8 mouse cellular contexts compared by ENCODE assay signal in genomic region chr8:117115676-117116446, GRCm38 (mm10). TPM values are rescaled to one million over a fixed set of nuclear protein-coding genes. Genes with fewer than 3 reads are reported as not detected.
DNase-seq lines count a peak whose midpoint lies in the region; ATAC-seq and TF ChIP-seq lines count a peak whose summit lies in the region.
"Had no signal": no experiment of that assay in that cellular context is flagged by ENCODE, and none has a peak within 500 bp of the region (broad histone marks: within the 10 kb centered on the region; RNA-seq: fewer than 3 reads in every experiment).

No protein-coding gene starts in this region.

- TF ChIP-seq EP300 in heart, adult 2 months (IDR thresholded peaks at IDR 0.05; ENCODE audit: insufficient read depth, low read depth, low read length), result no peak

- H3K27ac ChIP-seq in heart, adult 2 months, result no peak overlapping the region
- no peak overlapping the region for H3K27ac ChIP-seq in kidney, adult 2 months (ENCODE audit: insufficient read depth, low read depth, low read length)
- H3K27ac ChIP-seq in lung, embryonic 16.5 days (ENCODE audit: low read length), result peak overlapping the region; percentile 65
- peak overlapping the region; percentile 94 for H3K27ac ChIP-seq in stomach, embryonic 16.5 days (ENCODE audit: low read length)

- peak overlapping the region; percentile 39 for H3K4me2 ChIP-seq in lung, embryonic 16.5 days (ENCODE audit: low read depth, low read length)
- H3K4me2 ChIP-seq in stomach, embryonic 16.5 days (ENCODE audit: low read depth, low read length), result peak overlapping the region; percentile 33; the same call in 1 of the 2 replicates

- POLR2A ChIA-PET in Patski (lab: Charles Lee), result no interaction called here

- no peak overlapping the region for H3K9ac ChIP-seq in heart, adult 2 months (ENCODE audit: low read depth, low read length)
- H3K9ac ChIP-seq in lung, embryonic 16.5 days (ENCODE audit: low read length), result 0 out of 2 replicates have a peak overlapping the region, but pooled peaks have one; percentile 26
- H3K9ac ChIP-seq in stomach, embryonic 16.5 days (ENCODE audit: low read length), result no peak overlapping the region

- H3K79me2 ChIP-seq in heart, adult 2 months (replicated peaks; ENCODE audit: control insufficient read depth, insufficient read depth, low read length), result no peaks in the 10 kb centered on the region

- in situ Hi-C loops in Patski (cut with MboI; ENCODE audit: low pct_unique_long_range_greater_than_20kb), result no loop called here

- intact Hi-C loops in heart, adult 2 months (cut with DNase I), result no loop called here
- intact Hi-C loops in left cerebral cortex, postnatal 14 days (cut with DNase I), result no loop called here

- TF ChIP-seq POLR2A in heart, adult 2 months (IDR thresholded peaks at IDR 0.05; ENCODE audit: insufficient read depth, low read depth, low read length), result no peak
- no peak for TF ChIP-seq POLR2A in kidney, adult 2 months (IDR thresholded peaks at IDR 0.05; ENCODE audit: low read depth, low read length)

- no peak overlapping the region for H3K4me3 ChIP-seq in heart, adult 2 months
- H3K4me3 ChIP-seq in kidney, adult 2 months (ENCODE audit: insufficient read depth, low read depth, low read length), result peak overlapping the region; percentile 25
- H3K4me3 ChIP-seq in lung, embryonic 16.5 days (ENCODE audit: low read length), result peak overlapping the region; percentile 23
- no peak overlapping the region for H3K4me3 ChIP-seq in stomach, embryonic 16.5 days (replicated peaks; ENCODE audit: low read length)
- H3K4me3 ChIP-seq: erythroblast, embryonic 14.5 days had no signal

- no peaks in the 10 kb centered on the region for H3K27me3 ChIP-seq in Patski
- H3K27me3 ChIP-seq in heart, adult 2 months (ENCODE audit: control insufficient read depth, insufficient read depth, low read length), result no peaks in the 10 kb centered on the region
- no peaks in the 10 kb centered on the region for H3K27me3 ChIP-seq in kidney, adult 2 months (replicated peaks; ENCODE audit: control insufficient read depth, insufficient read depth, low read length)
- no peaks in the 10 kb centered on the region for H3K27me3 ChIP-seq in lung, embryonic 16.5 days (ENCODE audit: control insufficient read depth, insufficient read depth, low read depth, low read length)
- H3K27me3 ChIP-seq in stomach, embryonic 16.5 days (ENCODE audit: control insufficient read depth, insufficient read depth, low read length), result no peaks in the 10 kb centered on the region

- WGBS in heart, adult 2 months, result 12% methylated on average over 13 of the region's 13 CpGs
- 24% methylated on average over 13 of the region's 13 CpGs for WGBS in kidney, adult 2 months
- whole genome bisulfite sequencing in lung, embryonic 16.5 days, result 12% methylated on average over 13 of the region's 13 CpGs
- WGBS in stomach, embryonic 16.5 days, result 16% methylated on average over 13 of the region's 13 CpGs

- H3K4me1 ChIP-seq in heart, adult 2 months (ENCODE audit: control insufficient read depth, insufficient read depth, low read length), result no peaks in the 10 kb centered on the region
- no peaks in the 10 kb centered on the region for H3K4me1 ChIP-seq in kidney, adult 2 months (ENCODE audit: control insufficient read depth, insufficient read depth, low read length)
- peaks cover 8% of the 10 kb centered on the region; the same call in 1 of the 2 replicates for H3K4me1 ChIP-seq in lung, embryonic 16.5 days (replicated peaks; ENCODE audit: control insufficient read depth, insufficient read depth, low read length)
- peaks cover 8% of the 10 kb centered on the region; the same call in 1 of the 2 replicates for H3K4me1 ChIP-seq in stomach, embryonic 16.5 days (ENCODE audit: control insufficient read depth, insufficient read depth, low read length)

- H3K36me3 ChIP-seq in heart, adult 2 months (ENCODE audit: control insufficient read depth, insufficient read depth, low read length), result no peaks in the 10 kb centered on the region
- no peaks in the 10 kb centered on the region for H3K36me3 ChIP-seq in kidney, adult 2 months (ENCODE audit: control insufficient read depth, insufficient read depth, low read length)
- H3K36me3 ChIP-seq in lung, embryonic 16.5 days (ENCODE audit: control insufficient read depth, insufficient read depth, low read length), result no peaks in the 10 kb centered on the region
- H3K36me3 ChIP-seq in stomach, embryonic 16.5 days (ENCODE audit: control insufficient read depth, insufficient read depth, low read length), result no peaks in the 10 kb centered on the region

- no peaks in the 10 kb centered on the region for H3K9me3 ChIP-seq in lung, embryonic 16.5 days (ENCODE audit: control insufficient read depth, low read length)
- no peaks in the 10 kb centered on the region for H3K9me3 ChIP-seq in stomach, embryonic 16.5 days (replicated peaks; ENCODE audit: control insufficient read depth, low read length)

- TF ChIP-seq CTCF in Patski (IDR thresholded peaks at IDR 0.05), result no peak
- TF ChIP-seq CTCF in heart, adult 2 months (IDR thresholded peaks at IDR 0.05), result peak; percentile 54
- TF ChIP-seq CTCF in kidney, adult 2 months (conservative IDR thresholded peaks at IDR 0.05; ENCODE audit: insufficient read depth, insufficient read length, low read depth, low read length), result no peak

- no peak for DNase-seq in Patski (ENCODE audit: low read depth, low spot score)
- DNase-seq in cerebellum, adult 11 months, result peak; percentile 27
- peak; percentile 34 to 46 for DNase-seq in heart, adult 2 months
- DNase-seq in kidney, adult 2 months, result peak; percentile 33
- DNase-seq in left cerebral cortex, postnatal 14 days (ENCODE audit: low spot score in 2 of 2), result no peak

- peak; percentile 5 for ATAC-seq in Patski
- ATAC-seq in lung, embryonic 16.5 days (ENCODE audit: low read depth), result peak; percentile 51
- ATAC-seq in stomach, embryonic 16.5 days (ENCODE audit: insufficient read depth, low FRiP score), result peak; percentile 68

- CTCF ChIA-PET in Patski (lab: Charles Lee), result no interaction called here

RNA-seq across cellular contexts. Expression of gene Bco1, which starts 20.2 kb away (rescaled TPM):
- polyA plus RNA-seq in Patski (2021), result not detected
- total RNA-seq in heart, adult 2 months (2021), result not detected
- 0.06 TPM in 1 of 2 replicates, not detected in the other for polyA plus RNA-seq in heart, adult 2 months (2012; rRNA removed)
- 2.6 and 3.0 TPM in 2 replicates for polyA plus RNA-seq in kidney, adult 2 months (2012; rRNA removed)
- polyA plus RNA-seq in lung, embryonic 16.5 days (2015; fragmentation: Nextera tagmentation; extraction: Ambion mirVana), result 0.40 and 0.44 TPM in 2 replicates
- polyA plus RNA-seq in stomach, embryonic 16.5 days (2015; fragmentation: Nextera tagmentation; extraction: Ambion mirVana), result 0.92 and 1.2 TPM in 2 replicates
- not detected for total RNA-seq in left cerebral cortex, postnatal 14 days (2021)
- polyA plus RNA-seq: erythroblast, embryonic 14.5 days had no signal

RNA-seq across cellular contexts. Expression of gene Pkd1l2, which starts 33.6 kb away (rescaled TPM):
- polyA plus RNA-seq in Patski (2021), result not detected
- total RNA-seq in heart, adult 2 months (2021), result not detected
- 0.06 TPM in 1 of 2 replicates, not detected in the other for polyA plus RNA-seq in heart, adult 2 months (2012; rRNA removed)
- polyA plus RNA-seq in kidney, adult 2 months (2012; rRNA removed), result 0.04 and 0.08 TPM in 2 replicates
- not detected in 2 replicates for polyA plus RNA-seq in lung, embryonic 16.5 days (2015; fragmentation: Nextera tagmentation; extraction: Ambion mirVana)
- 0.48 and 0.71 TPM in 2 replicates for polyA plus RNA-seq in stomach, embryonic 16.5 days (2015; fragmentation: Nextera tagmentation; extraction: Ambion mirVana)
- total RNA-seq in left cerebral cortex, postnatal 14 days (2021), result not detected
- polyA plus RNA-seq: erythroblast, embryonic 14.5 days had no signal

RNA-seq across cellular contexts. Expression of gene Gan, which starts 42.1 kb away (rescaled TPM):
- polyA plus RNA-seq in Patski (2021), result 2.6 TPM
- total RNA-seq in heart, adult 2 months (2021), result 1 to 10 TPM; 4.2 to 5.2 TPM
- 1.7 and 2.6 TPM in 2 replicates for polyA plus RNA-seq in heart, adult 2 months (2012; rRNA removed)
- 3.1 and 3.4 TPM in 2 replicates for polyA plus RNA-seq in kidney, adult 2 months (2012; rRNA removed)
- polyA plus RNA-seq in lung, embryonic 16.5 days (2015; fragmentation: Nextera tagmentation; extraction: Ambion mirVana), result 1.8 TPM in 2 replicates
- polyA plus RNA-seq in stomach, embryonic 16.5 days (2015; fragmentation: Nextera tagmentation; extraction: Ambion mirVana), result 2.2 TPM in 2 replicates
- total RNA-seq in left cerebral cortex, postnatal 14 days (2021), result 10 to 100 TPM; 17.2 to 19.3 TPM

Comparison
In these comparisons a context has a peak if more than half of its experiments do, and no peak if none do; other contexts are left out.
1. ATAC-seq: peak in every context shown above with its lines; median percentile 68 in stomach, embryonic 16.5 days; 51 in lung, embryonic 16.5 days; 5 in Patski.
2. DNase-seq: peak in cerebellum, adult 11 months (single experiment), heart, adult 2 months (2 of 2) and kidney, adult 2 months (single experiment); none in Patski (single experiment) and left cerebral cortex, postnatal 14 days (0 of 2).
3. H3K27ac ChIP-seq: peak in lung, embryonic 16.5 days (single experiment) and stomach, embryonic 16.5 days (single experiment); none in heart, adult 2 months (single experiment) and kidney, adult 2 months (single experiment).
4. H3K4me3 ChIP-seq: peak in kidney, adult 2 months (single experiment) and lung, embryonic 16.5 days (single experiment); none in heart, adult 2 months (single experiment) and stomach, embryonic 16.5 days (single experiment).